Mouse (Mus musculus) liver, embryonic 15.5 days (tissue): ENCODE results near the gene Ccdc8. TPM values are rescaled to one million over a fixed set of nuclear protein-coding genes. Genes with fewer than 3 reads are reported as not detected.

Source experiments
- ATAC-seq: fragments of 200-750 bp; cut with Nextera tagmentation; 2 replicates; pipeline ENCODE4 v1.8.0; 2017; ENCODE audit warnings: moderate number of reproducible peaks, mild to moderate bottlenecking, moderate library complexity; ENCODE audit not compliant: insufficient read depth
- H3K27ac ChIP-seq: fragments of 300-500 bp; sonication (generic); replicated peaks from 2 replicates; pipeline ENCODE4 v1.5.1; 2015; ENCODE audit warnings: mild to moderate bottlenecking, inconsistent platforms
- H3K27me3 ChIP-seq: fragments of 300-500 bp; sonication (generic); 2 replicates; pipeline ENCODE4 v1.6.1; 2015; ENCODE audit warnings: mild to moderate bottlenecking, inconsistent platforms
- H3K36me3 ChIP-seq: fragments of 300-500 bp; sonication (generic); replicated peaks from 2 replicates; pipeline ENCODE4 v1.6.1; 2015; ENCODE audit warnings: moderate library complexity, mild to moderate bottlenecking, inconsistent platforms
- H3K4me1 ChIP-seq: fragments of 300-500 bp; sonication (generic); replicated peaks from 2 replicates; pipeline ENCODE4 v1.6.1; 2015; ENCODE audit warnings: inconsistent platforms
- H3K4me2 ChIP-seq: fragments of 300-500 bp; sonication (generic); 2 replicates; pipeline ENCODE4 v1.6.1; 2015; ENCODE audit warnings: moderate library complexity, mild to moderate bottlenecking, inconsistent platforms
- H3K4me3 ChIP-seq: fragments of 300-500 bp; sonication (generic); replicated peaks from 2 replicates; pipeline ENCODE4 v1.5.1; 2015; ENCODE audit warnings: mild to moderate bottlenecking, inconsistent platforms
- H3K9ac ChIP-seq: fragments of 300-500 bp; sonication (generic); 2 replicates; pipeline ENCODE4 v1.6.1; 2015; ENCODE audit warnings: moderate library complexity, mild to moderate bottlenecking, inconsistent platforms
- H3K9me3 ChIP-seq: fragments of 300-500 bp; sonication (generic); replicated peaks from 2 replicates; pipeline ENCODE4 v1.6.1; 2016; ENCODE audit warnings: inconsistent platforms
- WGBS: fragments of 180-500 bp; shearing (Covaris S2); methylation state at CpG from one replicate; pipeline ENCODE4 v1.1.7; 2015; ENCODE audit warnings: mixed read lengths; ENCODE audit not compliant: insufficient replicate concordance; 5-methylcytosine and 5-hydroxymethylcytosine counted together
- polyA plus RNA-seq: library from polyadenylated mRNA; unstranded; fragments of >200 nt; fragmentation: Nextera tagmentation; extraction: Ambion mirVana; gene quantifications from 2 replicates; pipeline ENCODE4 v1.2.1, GENCODE M21; 2015

The Ccdc8 gene
- polyA plus RNA-seq, 1 experiment from 2014 or later: 3.7 TPM

DNA sequence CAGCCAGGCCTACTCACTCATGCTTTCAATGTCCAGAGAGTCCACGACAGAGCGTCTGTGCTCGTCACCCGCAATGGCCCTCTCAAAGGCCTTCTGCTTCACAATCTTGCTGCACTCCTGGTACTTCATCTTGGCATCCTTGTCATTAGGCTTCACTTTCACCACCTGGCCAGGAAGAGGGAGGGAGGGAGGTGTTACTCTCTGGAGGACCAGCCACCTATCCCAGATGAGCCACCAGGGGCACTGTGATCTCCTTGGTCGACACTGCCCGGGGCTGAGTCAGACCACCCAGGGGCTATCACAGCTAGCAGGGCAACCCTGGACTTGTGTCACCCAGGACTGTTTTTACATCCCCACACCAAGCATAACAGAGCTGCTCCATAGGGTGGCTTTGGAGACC, 22.9 kb downstream of the Ccdc8 start:
- Histone ChIP-seq H3K4me2 (no peak overlapping the region), H3K27me3 (no peaks in the 10 kb centered on the region), H3K9me3 (no peaks in the 10 kb centered on the region), H3K36me3 (peaks cover 82% of the 10 kb centered on the region), H3K9ac (no peak overlapping the region), H3K4me3 (no peak overlapping the region), H3K4me1 (peaks cover 26% of the 10 kb centered on the region), H3K27ac (no peak overlapping the region)
- no peak for ATAC-seq
- WGBS: 80% methylated on average over 6 of the region's 6 CpGs

- Histone ChIP-seq H3K4me2 (no peak overlapping the region), H3K36me3 (peaks cover 82% of the 10 kb centered on the region), H3K27me3 (no peaks in the 10 kb centered on the region), H3K4me3 (no peak overlapping the region), H3K4me1 (peaks cover 34% of the 10 kb centered on the region), H3K27ac (peak overlapping the region; percentile 2; the same call in 1 of the 2 replicates), H3K9ac (no peak overlapping the region), H3K9me3 (no peaks in the 10 kb centered on the region)
- 58% methylated on average over 1 of the region's 1 CpGs for WGBS
- peak; percentile 76 for ATAC-seq
Measured at GRCm38 (mm10) chr7:17017036-17017435, 24.5 kb downstream of the Ccdc8 start.

DNA sequence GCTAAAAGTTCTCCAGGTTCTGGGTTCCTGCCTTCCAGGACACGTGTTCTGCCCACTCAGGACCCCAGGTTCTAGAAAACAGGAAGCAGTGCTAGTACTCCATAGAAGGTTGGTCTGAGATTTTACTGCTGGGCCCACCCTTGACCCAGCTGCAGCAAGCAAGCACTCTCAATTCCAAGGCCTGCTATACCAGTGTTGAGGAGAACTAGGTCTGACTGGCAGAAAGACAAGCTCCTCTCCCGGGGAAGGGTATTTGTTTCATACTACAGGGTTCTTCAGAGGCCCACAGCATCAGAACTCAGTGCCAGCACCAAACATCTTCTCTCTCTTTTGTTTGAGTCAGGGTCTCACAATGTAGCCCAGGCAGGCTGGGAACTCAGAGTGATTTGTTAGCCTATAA, 25.4 kb downstream of the Ccdc8 start:
- no peaks in the 10 kb centered on the region for H3K9me3 ChIP-seq
- no peak overlapping the region for H3K9ac ChIP-seq
- peaks cover 41% of the 10 kb centered on the region for H3K4me1 ChIP-seq
- no peak overlapping the region for H3K4me3 ChIP-seq
- H3K27me3 ChIP-seq: no peaks in the 10 kb centered on the region
- no peak overlapping the region for H3K4me2 ChIP-seq
- WGBS: 48% methylated on average over 2 of the region's 2 CpGs
- H3K27ac ChIP-seq: no peak overlapping the region
- H3K36me3 ChIP-seq: peaks cover 82% of the 10 kb centered on the region
- no peak for ATAC-seq

DNA sequence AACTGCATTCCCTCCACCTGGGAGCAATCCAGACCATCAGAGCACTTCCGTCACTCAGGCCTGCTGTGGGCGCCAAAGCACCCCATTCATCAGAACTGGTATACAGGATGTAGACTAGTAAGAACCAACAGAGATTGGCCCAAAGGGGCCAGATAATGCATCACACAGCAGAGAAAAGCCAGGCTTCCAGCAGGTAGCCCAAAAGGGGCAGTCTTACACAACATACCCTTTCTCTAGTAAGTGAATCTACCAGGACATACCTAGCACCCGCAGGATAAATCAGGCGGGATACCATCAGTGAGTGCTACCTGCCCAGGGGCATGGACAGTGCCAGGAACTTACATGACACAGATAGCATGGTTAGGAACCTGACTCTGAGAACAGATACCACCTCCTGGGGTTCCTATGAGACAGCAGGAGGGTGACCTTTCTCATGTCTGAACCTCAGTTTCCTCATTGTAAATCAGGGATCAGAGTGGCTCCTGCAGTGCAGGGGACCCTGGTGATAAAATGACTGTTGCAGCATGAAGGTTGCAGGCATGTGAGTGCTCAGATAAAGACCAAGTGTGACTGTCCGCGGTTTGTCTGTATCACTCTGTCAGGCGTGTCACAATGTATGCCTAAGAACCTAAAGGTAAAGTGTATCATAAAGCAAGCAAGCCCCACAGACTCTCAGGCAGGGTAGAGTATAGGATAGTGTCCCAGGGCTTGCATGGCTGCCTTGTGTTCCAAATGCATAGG, 27.1 kb downstream of the Ccdc8 start:
- Histone ChIP-seq H3K4me3 (no peak overlapping the region), H3K27ac (no peak overlapping the region), H3K27me3 (no peaks in the 10 kb centered on the region), H3K4me2 (no peak overlapping the region), H3K4me1 (peaks cover 57% of the 10 kb centered on the region), H3K36me3 (peaks cover 66% of the 10 kb centered on the region), H3K9me3 (no peaks in the 10 kb centered on the region), H3K9ac (no peak overlapping the region)
- 59% methylated on average over 7 of the region's 7 CpGs for WGBS
- no peak for ATAC-seq

DNA sequence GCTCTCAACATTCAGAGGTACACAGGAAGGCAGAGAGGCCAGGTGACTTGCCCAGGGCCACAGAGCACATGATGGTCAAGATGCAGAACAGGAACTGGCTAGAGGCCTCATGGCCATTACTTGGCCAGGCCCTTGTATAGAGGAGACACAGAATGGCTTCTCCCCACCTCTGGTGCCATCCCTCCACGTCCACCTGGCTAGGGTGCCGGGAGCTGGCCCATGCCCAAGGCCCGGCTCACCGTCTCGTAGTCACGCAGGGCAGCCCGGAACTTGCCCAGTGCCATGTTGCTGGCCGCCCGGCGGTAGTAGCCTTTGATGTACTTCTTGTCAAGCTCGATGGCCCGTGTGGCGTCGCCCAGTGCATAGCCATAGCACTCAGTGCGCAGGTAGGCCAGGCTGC, 29.7 kb downstream of the Ccdc8 start:
- peaks cover 77% of the 10 kb centered on the region for H3K4me1 ChIP-seq
- H3K27me3 ChIP-seq: no peaks in the 10 kb centered on the region
- H3K27ac ChIP-seq: no peak overlapping the region
- ATAC-seq: no peak
- H3K4me3 ChIP-seq: no peak overlapping the region
- H3K36me3 ChIP-seq: peaks cover 46% of the 10 kb centered on the region
- 87% methylated on average over 15 of the region's 15 CpGs for WGBS
- no peak overlapping the region for H3K9ac ChIP-seq
- H3K9me3 ChIP-seq: no peaks in the 10 kb centered on the region
- H3K4me2 ChIP-seq: no peak overlapping the region

GRCm38 (mm10) chr7:17023701-17024100, 31.2 kb downstream of the Ccdc8 start:
- no peaks in the 10 kb centered on the region for H3K27me3 ChIP-seq
- peaks cover 46% of the 10 kb centered on the region for H3K36me3 ChIP-seq
- peak overlapping the region; percentile 64 for H3K27ac ChIP-seq
- H3K4me2 ChIP-seq: peak overlapping the region; percentile 82
- 0 out of 2 replicates have a peak overlapping the region, but pooled peaks have one; percentile 6 for H3K4me3 ChIP-seq
- H3K4me1 ChIP-seq: peaks cover 75% of the 10 kb centered on the region
- no peaks in the 10 kb centered on the region for H3K9me3 ChIP-seq
- 44% methylated on average over 4 of the region's 4 CpGs for WGBS
- ATAC-seq: no peak
- no peak overlapping the region for H3K9ac ChIP-seq

DNA sequence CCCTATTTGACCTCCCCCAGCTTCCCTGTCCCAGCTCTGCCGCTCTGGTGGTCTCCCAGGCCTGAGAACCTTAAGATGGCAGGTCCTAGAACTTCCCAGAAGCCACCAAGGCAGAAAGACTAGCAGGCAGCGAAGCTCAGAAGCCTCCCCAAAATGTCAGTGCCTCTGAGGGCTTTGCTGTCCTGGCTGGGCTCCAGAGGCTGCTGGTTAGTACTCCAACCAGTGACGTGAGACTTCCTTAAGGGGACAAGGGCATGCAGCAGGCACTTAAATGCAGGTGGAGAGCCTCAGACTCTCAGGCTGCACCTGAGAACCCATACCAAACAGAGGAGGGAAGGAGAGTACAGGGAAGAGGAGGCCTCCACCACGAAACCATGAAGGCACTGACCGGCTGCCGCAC, 31.6 kb downstream of the Ccdc8 start:
- Histone ChIP-seq H3K9me3 (no peaks in the 10 kb centered on the region), H3K27me3 (no peaks in the 10 kb centered on the region), H3K9ac (no peak overlapping the region), H3K36me3 (peaks cover 43% of the 10 kb centered on the region), H3K4me2 (peak overlapping the region; percentile 82), H3K4me1 (peaks cover 79% of the 10 kb centered on the region), H3K27ac (peak overlapping the region; percentile 64), H3K4me3 (0 out of 2 replicates have a peak overlapping the region, but pooled peaks have one; percentile 6)
- ATAC-seq: no peak
- 69% methylated on average over 6 of the region's 6 CpGs for WGBS

DNA sequence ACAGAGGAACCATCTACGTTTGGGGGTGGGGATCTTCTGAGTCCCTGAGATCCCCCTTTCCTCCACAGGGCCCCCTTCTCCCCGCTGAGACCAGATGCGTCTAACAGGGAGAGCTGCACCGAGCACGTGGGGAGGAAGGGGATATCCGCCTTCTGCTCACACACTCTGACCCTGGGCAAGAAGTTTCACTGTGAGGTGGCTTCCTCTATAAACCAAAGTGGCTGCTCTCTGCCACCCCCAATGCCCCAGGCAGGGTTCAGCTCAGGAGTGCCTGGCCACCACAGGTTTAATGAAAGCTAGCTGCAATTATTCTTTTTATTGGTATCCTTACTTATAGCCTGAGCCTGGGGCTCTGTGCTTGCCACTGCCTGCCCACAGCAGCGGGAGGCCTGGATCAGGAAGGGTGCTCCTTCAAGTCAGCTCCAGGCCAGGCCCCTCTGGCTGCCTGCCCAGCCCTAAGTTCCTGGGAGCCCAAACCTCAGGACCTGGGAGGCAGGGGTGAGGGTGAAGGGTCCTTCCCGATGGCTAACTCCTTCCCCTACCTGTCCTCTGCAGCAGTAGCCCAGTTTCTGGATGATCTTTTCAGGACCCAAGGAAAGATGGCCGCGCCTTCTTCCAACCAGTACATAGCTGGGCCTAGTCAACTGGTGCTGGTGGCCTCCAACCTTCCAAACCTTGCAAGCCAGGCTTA, 32.5 kb downstream of the Ccdc8 start:
- WGBS: 58% methylated on average over 10 of the region's 10 CpGs
- ATAC-seq: no peak

GRCm38 (mm10) chr7:17025505-17025894, 33.0 kb downstream of the Ccdc8 start:
- no peak overlapping the region; the same call in 1 of the 2 replicates for H3K4me3 ChIP-seq

More for the DNA sequence above, 32.5 kb downstream of the Ccdc8 start:
- Histone ChIP-seq H3K27me3 (no peaks in the 10 kb centered on the region), H3K4me3 (peak overlapping the region; percentile 6; the same call in 1 of the 2 replicates), H3K9me3 (no peaks in the 10 kb centered on the region), H3K27ac (peak overlapping the region; percentile 64; the same call in 1 of the 2 replicates), H3K4me1 (peaks cover 78% of the 10 kb centered on the region), H3K9ac (no peak overlapping the region), H3K4me2 (peak overlapping the region; percentile 82), H3K36me3 (peaks cover 35% of the 10 kb centered on the region)

DNA sequence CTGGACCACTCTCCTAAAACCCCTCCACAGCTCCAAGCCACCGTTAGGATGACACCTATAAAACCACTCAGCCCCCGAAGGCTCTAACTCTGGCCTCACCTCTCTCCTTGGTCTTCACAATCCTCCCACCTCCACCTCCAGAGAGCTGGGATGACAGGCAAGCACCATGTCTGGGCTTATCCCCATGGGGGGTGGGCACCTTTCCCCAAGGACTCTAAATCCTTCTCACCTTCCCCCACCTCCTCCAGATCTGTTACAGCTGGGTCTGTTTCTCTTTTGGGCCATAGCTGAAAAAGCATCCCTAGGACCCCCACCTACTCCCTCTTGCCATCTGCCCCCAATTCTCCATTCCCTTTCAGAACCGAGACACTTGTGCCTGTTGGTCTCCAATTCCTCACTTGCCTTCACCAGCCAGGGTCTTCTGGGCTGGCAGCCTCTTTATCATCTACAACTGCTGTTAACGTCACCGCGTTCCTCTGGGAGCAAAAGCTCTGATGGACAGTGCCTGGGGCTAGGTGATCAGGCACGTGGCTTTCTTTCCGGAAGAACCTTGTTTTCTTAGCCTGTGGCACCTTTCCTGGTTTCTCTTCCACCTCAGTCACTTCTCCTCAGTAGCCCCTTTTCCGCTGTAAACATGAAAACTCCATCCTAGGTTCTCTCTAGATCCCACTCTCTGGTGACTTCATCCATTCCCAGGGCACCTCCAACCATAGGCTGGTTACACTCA, 33.6 kb downstream of the Ccdc8 start:
- ATAC-seq: no peak
- peak overlapping the region; percentile 84; the same call in 1 of the 2 replicates for H3K9ac ChIP-seq
- no peak overlapping the region; the same call in 1 of the 2 replicates for H3K27ac ChIP-seq
- 53% methylated on average over 9 of the region's 9 CpGs for WGBS
- peak overlapping the region; percentile 79 for H3K4me3 ChIP-seq
- no peaks in the 10 kb centered on the region for H3K9me3 ChIP-seq
- H3K27me3 ChIP-seq: no peaks in the 10 kb centered on the region
- peak overlapping the region; percentile 82 for H3K4me2 ChIP-seq
- peaks cover 36% of the 10 kb centered on the region for H3K36me3 ChIP-seq
- H3K4me1 ChIP-seq: peaks cover 69% of the 10 kb centered on the region

More at GRCm38 (mm10) chr7:17025505-17025894, 33.0 kb downstream of the Ccdc8 start:
- no peaks in the 10 kb centered on the region for H3K27me3 ChIP-seq
- H3K4me1 ChIP-seq: peaks cover 75% of the 10 kb centered on the region
- peak overlapping the region; percentile 84; the same call in 1 of the 2 replicates for H3K9ac ChIP-seq
- H3K9me3 ChIP-seq: no peaks in the 10 kb centered on the region
- 21% methylated on average over 4 of the region's 4 CpGs for WGBS
- peaks cover 36% of the 10 kb centered on the region for H3K36me3 ChIP-seq
- no peak for ATAC-seq
- H3K27ac ChIP-seq: no peak overlapping the region; the same call in 1 of the 2 replicates
- peak overlapping the region; percentile 82 for H3K4me2 ChIP-seq
